Mouse (Mus musculus) R1 (cell line): ENCODE data around the gene Fam240a.

Experiments used
- DNase-seq: peaks from one replicate; pipeline ENCODE4 v3.0.0-alpha.2; 2018; ENCODE audit warnings: low read depth, low spot score

Fam240a gene

DNA sequence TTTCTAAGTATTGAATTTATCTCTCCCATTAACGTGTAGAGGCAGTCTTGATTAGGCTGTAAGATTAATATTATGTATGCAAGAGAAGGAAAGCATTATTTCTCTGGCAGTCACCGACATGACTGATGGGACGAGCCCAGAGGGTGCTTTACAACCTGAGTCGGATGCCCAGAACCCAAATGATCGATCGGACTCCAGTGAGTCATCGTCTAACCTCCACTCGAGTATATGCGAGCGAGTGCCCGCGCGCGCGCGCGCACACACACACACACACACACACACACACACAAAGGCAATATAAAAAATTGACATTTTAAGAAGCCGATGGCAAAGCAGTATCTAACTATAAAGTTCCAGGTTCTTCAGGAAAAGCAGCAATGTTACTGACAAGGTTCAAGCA is 28.7 kb upstream of the Fam240a start:
- peak; percentile 66 for DNase-seq

DNA sequence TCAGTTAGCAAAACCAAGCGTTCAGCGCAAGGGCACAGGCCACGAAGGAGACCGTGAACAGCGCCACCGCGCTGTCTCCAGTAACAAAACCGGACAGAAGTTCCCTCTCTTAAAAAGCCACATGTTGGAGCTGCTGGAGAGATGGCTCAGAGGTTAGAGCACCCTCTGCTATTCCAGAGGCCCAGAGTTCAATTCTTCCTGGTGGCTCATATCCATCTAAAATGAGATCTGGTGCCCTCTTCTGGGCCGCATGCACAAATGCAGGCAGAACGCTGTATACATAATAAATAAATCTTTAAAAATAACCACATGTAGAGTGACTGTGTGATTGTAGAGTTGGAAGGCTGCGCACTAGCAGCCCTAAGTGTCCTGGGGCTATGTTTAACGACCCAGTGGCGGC is 27.6 kb upstream of the Fam240a start:
- peak; percentile 80 for DNase-seq

DNA sequence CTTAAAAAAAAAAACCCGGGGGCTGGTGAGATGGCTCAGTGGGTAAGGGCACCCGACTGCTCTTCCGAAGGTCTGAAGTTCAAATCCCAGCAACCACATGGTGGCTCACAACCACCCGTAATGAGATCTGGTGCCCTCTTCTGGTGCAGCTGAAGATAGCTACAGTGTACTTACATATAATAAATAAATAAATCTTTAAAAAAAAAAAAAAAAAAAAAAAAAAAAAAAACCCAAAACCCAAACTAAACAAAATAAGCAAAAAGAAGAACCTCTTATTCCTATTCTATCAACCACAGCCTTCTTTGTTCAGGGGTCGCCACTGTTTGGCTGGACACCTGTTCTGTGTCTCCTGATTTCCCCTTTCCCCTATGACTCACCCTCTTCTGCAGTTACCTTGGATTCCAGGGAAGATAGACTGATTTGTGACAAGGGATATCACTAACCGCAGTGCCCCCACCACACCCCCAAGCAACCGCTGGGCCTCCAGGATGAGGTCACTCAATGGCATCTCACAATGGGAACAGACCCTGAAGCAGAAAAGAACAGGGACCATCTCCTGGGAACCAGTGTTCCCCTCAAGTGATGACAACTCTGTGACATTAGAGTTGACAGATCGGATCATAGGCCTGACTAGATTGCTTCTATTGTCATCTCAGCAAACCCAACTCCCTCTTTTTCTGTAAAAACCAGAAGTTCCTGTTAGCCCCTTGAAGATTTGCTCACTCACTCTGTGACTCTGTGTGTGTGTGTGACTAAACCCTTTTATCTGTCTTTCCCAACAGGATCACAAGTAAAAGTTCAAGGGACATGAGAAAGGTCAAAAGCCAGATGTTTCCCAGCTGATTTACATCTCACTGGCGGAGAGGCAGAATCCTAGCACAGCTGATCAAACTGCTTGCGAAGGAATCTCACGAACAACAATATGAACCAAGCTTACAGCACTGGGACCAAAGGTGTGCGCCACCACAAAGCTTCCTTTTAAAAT is 21.1 kb upstream of the Fam240a start:
- peak; percentile 36 for DNase-seq

DNA sequence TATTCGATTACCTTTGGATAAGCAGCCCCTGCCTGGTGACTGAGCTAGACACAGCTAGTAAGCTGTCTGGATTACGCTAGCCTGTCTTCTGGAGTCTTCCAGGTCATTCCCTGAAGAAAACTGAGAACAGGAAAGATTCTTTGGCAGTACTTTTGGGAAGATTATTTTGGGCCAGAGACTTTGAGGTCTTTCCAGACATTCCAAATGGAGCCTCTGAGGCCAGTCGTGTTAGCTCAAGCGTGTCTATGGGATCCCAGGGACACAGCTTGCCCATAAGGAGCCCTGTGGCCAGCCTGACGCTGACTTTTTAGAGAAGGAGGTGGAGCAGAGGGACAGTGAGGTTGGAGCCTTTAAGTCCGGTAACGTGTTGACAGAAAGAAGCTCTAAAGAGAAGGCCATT is 19.3 kb upstream of the Fam240a start:
- no peak for DNase-seq

DNA sequence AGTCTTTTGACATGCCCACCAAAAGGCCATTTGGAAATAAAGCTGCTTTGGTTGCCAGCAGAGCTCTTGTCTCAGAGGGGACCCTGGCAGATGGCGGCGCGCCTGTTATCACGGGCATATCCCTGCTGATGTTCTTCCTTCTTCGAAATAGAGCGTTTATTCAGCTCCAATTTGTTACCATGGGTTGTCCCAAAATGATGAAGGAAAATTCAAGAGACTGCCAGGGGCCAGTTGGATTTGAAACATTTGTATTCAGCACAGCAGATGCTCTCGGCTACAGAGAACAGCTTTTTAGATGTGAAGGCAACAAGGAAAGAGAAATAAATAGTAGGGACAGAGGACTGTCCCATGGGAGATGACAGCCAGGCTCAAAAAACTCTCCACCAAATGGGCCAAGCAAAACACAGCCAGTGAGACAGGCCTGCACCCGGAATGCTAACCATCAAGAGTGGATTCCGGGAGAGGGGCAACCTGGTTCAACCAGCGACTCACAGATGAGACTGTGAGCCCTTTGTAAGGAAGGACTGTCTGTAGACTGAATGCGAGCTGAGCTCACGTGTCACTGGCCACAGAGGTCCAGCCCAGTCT is 17.3 kb upstream of the Fam240a start:
- no peak for DNase-seq

DNA sequence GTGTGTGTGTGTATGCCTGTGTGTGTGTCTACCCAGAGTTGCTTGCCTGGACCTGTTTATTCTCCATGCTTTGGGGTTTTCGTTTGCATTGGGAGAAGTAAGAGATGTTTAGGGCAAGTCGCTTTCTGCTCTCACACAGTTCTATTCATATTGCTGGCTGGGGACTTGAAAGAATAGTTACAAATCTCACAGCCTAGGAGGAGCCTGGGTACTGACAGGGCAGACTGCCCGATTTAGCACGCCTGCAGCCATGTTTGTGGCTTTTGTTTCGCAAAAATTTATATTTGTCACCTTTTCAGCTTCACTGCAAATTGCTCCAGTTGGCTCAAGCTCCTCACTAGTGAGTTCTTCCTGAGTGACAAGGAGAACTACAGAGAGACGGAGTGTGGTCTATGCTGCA is 14.9 kb upstream of the Fam240a start:
- no peak for DNase-seq

DNA sequence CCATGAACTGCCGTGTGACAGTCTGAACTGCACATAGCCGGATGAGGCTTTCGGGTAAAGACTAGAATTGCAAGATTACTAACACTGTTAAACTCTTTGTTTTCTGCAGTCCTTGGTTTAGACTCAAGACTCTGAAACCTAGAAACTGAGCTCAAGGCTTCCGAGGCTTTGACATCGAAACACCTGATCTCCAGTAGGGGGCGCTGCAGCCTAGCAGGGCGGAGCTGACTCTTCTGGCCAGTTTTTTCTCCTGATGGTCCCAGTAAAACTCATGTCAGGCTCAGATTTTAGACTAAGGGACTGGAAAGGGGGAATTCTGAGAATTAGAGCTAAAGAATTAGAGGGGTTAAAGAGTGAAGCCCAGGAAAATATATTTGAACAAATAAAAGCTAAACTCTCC is 6.1 kb upstream of the Fam240a start:
- peak; percentile 79 for DNase-seq

DNA sequence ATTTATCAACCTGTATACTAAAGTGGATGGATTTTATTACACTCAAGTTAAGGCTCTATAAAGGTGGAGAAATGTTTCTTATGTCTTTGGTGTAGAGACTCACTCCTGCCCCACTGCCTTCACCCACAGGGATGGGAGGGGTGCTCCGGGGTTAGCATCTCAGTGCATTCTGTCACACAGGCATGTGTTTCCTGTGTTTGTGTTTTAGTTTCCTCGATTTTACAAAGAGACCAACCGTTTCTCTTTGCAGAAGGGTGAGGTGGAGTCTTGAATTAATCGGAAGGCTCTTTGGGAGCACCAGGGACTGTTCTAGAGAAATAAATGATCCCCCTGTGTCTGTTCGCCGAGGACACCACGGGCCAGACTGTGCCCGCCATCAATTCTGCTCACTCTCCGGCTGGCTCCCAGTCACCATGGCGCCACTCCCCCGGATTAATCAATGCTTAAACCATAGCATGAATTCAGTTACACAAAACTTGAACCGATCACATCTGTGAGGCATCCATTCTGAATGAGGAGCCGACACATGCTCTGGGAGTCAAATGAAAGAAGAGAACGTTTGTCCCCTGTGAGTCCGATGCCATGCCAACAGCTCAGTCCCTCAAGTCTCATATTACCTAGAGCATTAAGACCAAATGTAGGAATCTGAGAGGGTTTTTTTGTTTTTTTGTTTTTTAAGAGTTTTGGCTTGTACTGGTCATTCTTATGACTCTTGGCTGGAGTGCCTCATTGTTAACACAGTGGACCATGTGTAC is 4.2 kb upstream of the Fam240a start:
- no peak for DNase-seq

DNA sequence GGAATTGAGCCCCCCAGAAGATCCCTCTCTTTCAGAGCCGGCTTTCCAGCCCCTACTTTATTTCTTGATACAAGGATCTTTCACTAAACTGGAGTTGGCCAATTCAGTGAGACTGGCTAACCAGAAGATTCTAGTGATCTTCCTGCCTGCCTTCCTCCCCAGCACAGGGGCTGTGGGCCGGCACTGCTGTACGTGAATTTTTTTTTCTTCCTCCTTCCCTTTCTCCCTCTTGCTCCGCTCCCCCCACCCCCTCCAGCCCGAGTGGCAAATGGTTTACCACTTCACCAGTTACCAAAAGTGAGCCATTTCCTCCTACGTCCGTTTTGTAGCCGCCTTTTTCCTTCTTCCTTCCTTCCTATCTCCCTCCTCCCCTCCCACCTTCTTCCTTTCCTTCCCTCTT is 1.2 kb downstream of the Fam240a start:
- no peak for DNase-seq

DNA sequence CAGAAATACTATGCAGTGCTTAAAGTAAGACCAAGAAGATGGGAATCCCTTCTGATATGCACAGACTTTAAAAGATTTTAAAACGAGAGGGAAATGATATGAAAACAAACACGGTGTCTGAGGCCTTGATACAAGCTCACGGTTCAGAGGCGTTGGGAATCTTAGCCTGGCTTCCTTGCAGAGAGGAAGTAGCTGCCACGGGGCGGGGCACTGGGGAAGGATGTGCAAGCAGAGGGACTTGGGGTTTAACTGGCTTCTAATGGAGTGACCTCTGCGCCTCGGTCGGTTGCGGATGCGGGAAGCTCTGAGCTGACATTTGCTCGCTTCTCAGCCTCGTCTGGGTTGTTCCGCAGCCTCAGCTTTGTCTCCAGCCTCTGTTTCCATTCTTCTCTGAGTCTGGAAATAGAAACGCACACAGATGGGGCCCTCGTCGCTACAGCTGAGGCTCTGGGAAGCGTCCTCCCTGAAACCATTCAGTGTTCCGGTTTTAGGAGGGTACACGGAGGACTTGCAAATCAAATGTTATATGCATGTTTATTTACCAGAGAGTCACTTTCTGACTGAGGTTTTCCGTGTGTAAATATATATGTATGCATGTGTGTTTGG is 1.9 kb downstream of the Fam240a start:
- peak; percentile 58 for DNase-seq

DNA sequence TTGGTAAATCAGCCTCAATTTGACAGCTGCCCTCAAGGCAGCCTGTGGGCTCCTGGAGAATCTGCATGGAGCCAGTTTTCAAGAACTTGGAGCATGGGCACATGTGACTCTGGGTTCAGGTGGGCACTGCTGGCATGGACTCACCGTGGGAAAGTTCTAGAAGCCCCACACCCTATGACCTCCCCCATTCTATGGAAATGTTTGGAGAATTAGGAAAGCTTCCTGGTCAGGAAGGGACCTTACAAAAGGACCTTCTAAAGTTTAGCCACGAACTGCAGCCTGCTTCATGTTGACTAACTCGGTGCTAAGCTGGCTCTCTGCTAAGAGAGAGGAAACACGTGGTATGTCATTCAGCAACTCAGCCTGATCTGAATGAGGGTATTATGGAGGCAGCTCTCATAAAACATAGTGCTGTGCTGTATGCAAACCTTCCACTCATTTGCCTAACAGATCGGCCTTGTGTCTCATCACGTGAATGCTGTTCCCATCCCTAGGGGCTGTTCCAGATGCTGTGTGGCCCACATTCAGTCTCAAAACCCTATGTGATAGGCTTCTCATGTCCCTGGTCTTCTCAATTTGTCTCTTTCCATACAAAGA is 7.2 kb downstream of the Fam240a start:
- DNase-seq, result no peak

DNA sequence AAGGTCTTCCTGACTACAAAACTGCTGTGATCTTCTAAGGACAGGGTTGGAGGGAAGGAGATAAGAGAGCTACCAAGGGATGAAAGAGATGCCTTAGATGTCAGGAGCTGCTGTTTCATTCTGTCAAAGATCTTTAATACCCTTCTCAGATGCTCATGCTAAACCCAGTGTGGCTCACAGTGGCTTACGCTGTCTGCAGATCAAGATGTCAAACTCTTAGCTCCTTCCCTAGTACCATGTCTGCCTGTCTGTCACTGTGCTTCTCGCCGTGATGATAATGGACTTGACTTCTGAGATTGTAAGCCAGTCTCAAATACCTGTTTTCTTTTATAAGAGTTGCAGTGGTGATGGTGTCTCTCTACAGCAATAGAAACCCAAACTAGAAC is 8.0 kb downstream of the Fam240a start:
- DNase-seq, result no peak

DNA sequence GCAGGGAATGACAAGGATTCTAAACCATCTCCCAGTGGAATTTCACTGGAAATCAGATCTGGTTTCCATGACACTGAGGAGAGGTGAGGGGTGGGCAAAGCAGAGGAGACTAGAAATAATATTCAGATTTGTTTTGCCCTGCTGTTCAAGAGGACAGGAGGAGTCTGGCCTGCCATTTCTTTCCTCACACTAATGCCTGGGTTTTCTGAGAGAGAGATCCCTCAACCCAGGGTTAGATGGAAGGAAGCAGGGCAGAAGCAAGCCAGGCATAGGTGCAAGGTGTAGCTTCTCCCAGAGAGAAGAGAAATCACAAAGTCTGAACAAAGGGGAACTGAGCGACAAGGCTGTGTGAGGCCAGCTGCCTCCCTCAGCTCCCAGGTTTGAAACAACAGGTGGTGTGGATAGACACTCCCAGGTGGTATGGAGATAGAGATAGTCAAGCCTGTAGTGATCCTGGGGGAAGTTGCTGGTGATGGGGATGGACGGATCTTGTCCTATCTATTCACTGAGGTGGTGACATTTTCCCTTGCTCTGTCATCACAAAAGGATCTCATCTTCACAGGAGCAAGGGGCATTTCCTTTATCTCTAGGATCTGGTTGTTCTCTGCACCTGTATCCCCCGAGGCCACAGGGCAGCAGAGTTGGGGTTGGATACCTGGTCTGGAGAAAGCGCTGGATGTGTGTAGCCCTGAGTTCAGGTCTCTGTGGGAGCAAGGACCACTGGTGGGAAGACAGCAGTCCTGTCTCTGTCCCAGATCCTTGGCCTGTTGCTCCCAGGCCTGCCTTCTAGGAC is 8.6 kb downstream of the Fam240a start:
- DNase-seq, result no peak

DNA sequence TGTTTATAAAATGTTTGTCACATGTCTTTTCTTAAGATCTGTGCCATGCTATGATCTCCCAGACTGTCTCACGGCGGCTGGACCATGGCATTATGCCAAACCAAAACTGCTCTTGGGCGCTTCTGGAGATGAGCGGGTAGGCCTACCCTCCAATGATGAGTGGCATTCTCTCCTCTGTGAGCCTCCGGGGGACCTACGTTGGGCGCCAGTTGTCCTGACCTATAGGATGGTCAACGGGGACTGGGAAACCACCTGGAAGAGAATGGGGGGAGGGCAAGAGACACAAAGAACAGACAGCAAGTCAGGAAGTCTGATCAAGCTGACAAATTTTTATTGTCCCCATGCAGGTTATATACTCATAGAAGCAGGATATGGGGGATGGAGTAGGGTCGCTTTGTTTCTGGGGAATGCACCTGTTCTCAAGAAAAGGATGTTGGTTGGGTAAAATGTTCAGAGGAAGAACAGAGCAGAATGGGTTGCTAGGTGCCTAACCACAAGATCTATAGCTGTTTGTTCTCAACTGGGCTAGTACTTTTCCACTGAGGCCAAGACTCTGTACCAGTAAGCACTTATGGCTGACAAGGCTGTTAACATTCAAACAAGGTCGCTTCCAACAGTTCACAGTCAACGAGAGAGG is 9.3 kb downstream of the Fam240a start:
- DNase-seq, result no peak

DNA sequence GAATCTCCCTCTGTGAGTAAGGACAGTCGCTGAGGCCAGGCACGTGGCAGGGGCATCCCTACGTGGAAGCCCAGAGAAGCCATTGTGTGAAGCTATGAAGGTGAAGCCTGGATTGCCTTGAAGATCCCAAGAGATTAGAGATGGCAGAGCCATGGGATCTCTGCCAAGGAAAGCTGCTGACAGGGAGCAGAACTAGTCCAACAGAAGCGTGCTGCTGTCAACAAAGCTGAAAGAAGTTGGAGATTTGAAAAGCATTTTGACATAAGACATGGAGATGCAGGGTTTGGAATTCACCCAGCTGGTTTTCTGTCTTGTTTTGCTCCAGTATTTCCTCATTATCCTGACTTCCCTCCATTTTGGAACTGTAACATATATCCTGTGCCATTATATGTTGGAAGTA is 14.4 kb downstream of the Fam240a start:
- DNase-seq, result no peak

DNA sequence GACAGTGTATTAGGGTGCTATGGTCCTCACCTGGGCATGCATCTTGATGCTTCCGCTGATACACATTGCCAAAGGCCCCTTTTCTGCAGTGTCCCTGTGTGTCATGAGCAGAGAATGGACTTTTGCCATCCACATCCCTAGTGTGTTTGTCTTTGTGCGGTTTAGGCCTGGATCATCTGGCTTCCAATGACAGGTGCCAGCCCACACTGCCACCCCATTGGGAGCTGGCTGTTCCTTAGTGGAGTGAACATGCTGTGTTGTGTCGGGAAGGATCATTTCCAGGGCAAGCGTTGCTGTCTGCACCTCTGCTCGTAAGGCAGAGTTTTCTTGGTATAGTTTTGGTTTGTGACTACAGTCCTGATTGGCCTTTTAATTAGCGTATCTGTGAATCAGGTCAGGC is 15.5 kb downstream of the Fam240a start:
- no peak for DNase-seq

DNA sequence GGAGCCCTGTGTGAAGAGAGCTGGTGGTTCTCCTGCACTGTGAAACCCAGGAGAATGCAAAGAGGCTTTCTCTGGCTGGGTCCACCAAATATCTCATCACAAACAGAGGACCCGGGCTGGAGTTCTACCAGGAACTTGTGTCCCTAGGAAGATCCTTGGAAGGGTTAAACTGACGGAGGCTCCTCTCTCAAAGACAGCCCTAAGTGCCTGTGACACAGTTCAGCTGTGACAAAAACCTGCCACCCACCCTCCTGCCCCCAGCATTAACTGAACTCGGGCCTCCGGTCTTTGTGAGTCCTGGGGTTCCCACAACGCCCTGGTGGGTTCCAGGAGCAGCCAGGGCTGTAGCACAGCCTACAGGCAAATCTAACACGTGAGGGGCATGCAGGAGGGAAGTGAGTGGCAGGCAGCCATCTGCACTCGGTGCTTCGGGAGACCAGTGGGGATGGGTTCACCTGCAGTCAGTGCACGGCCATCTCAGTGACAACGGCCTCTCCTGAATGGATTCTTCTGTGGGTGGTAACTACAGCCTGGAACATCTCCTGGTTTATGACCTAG is 17.1 kb downstream of the Fam240a start:
- no peak for DNase-seq

DNA sequence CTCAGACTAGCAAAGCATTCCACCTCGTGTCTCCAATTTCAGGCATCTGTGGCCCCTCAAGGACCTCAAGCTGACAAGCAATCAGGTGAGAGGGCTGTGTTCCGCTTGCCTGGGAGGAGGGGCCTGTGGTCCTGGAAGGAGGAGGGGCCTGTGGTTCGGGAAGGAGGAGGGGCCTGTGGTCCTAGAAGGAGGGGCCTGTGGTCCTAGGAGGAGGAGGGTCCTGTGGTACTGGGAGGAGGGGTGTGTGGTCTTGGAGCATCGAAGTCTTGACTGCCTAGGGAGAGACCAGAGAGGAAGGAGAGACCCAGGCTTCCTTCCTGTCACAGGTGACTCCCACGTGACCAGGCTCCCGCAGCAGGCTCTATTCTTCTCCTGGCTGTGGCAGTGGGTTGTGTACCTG is 20.1 kb downstream of the Fam240a start:
- DNase-seq, result peak; percentile 75

DNA sequence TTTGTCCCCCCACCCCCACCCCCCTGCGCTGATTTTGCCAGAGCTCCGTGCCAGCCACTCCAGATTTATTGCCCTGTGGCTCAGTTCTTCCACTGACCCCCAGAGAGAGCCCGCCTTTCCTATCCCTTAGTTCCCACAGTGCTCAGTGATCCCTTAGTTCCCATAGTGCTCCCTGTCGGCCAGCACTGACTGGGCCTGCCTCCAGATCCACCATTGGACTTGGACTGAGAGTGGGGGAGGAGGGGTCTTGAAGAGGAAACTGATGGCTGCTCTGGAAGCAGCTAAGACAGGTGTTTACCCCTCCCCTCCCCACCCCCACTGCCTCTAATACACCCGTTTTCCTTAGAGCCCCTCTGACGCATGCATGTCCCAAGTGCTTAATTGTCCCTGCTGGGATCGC is 20.7 kb downstream of the Fam240a start:
- DNase-seq, result no peak

DNA sequence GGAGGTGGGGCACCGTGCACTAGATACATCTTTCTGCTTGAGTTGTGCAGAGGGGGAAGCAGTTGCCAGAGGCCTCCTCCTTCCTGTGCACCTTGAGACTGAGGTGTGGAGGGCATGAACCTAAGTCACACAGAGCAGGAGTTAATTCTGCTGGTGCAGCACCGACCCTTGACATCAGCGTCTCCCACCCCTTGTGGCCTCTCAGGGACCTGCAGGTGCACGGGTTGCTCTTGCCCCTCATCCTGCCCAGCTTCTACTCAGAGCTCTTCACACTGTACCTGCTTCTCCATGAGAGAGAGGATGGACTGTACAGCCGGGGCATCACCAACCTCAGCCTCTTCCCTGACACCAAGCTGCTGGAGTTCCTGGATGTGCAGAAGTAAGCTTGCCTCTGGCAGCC is 21.2 kb downstream of the Fam240a start:
- DNase-seq, result peak; percentile 32
